Mouse (Mus musculus): ENCODE results near the gene Cers6.

Gene Cers6

DNA sequence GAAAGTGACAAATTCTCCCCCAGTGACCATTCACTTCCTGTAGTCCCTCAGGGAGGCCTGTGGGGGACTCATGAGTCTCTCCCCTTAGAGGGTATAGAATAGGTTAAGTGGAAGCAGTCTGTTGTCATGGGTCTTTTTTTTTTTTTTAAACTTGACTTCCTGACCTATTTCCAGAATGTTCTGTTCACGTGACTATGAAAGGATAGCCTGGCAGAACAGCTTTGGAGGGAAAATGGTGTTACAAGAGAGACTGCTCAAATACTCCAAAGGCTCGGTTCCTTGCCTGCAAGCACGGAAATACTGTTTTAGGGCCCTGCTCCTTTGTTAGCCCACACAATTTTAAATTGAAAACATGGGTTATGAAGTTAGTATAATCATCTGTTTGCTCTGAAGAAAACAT, 121.7 kb downstream of the Cers6 start:
- Histone ChIP-seq H3K9me3 (ENCODE audit: low read length) (no peaks in the 10 kb centered on the region), H3K27me3 (ENCODE audit: insufficient read depth, low read length) (no peaks in the 10 kb centered on the region), H3K4me3 (replicated peaks; ENCODE audit: low read length) (no peak overlapping the region), H3K36me3 (ENCODE audit: insufficient read depth, low read length) (no peaks in the 10 kb centered on the region), H3K4me1 (replicated peaks; ENCODE audit: low read depth, low read length) (no peaks in the 10 kb centered on the region)
- TF ChIP-seq CTCF (conservative IDR thresholded peaks at IDR 0.05; ENCODE audit: low read length) = no peak

DNA sequence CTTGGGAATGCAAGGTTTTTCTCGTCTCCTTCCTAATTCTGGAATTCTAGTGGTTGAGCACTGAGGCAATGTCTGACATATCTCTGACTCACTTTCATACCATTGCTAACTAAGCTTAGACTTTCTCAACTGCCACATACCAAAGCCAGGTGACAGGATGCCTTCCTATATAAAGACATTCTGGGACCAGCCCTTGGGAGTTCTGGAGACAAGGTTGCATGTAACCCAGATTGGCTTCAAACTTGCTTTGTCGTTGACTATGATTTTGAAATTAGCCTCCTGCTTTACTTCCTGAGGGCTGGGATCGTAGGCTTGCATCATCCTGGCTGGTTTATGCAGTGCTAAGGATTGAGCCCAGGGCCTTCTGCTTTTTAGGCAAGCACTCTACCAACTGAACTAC, 122.2 kb downstream of the Cers6 start:
- Histone ChIP-seq H3K9me3 (ENCODE audit: low read length) (no peaks in the 10 kb centered on the region), H3K27me3 (ENCODE audit: insufficient read depth, low read length) (no peaks in the 10 kb centered on the region), H3K4me3 (replicated peaks; ENCODE audit: low read length) (no peak overlapping the region), H3K36me3 (ENCODE audit: insufficient read depth, low read length) (no peaks in the 10 kb centered on the region), H3K4me1 (replicated peaks; ENCODE audit: low read depth, low read length) (no peaks in the 10 kb centered on the region)
- TF ChIP-seq POU5F1 (IDR thresholded peaks at IDR 0.05; ENCODE audit: borderline replicate concordance, low read length) = no peak
- no peak for TF ChIP-seq NANOG (IDR thresholded peaks at IDR 0.05; ENCODE audit: borderline replicate concordance, low read length)
- TF ChIP-seq CTCF (conservative IDR thresholded peaks at IDR 0.05; ENCODE audit: low read length) = no peak

DNA sequence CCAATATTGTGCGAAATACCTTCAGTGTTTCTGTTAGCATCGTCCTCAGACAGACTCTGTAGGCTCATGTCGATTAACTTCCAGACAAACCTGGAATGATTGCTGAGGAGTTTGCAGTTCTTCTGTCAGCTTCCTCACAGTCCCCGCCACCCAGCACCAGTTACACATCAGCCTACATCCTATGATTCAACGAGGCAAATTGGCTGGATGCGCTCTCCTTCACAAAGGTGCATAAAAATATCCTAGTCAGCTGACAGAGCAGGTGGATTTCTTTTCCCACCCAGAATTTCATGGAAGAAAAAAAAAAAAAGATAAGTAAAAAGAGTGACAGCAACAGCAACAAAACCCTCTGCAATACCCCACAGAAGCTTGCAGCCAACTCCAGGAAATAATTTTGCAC, 127.9 kb downstream of the Cers6 start:
- TF ChIP-seq CTCF (conservative IDR thresholded peaks at IDR 0.05; ENCODE audit: low read length) = no peak
- H3K4me3 ChIP-seq (replicated peaks; ENCODE audit: low read length) = no peak overlapping the region
- H3K9me3 ChIP-seq (ENCODE audit: low read length) = no peaks in the 10 kb centered on the region
- H3K27me3 ChIP-seq (ENCODE audit: insufficient read depth, low read length) = no peaks in the 10 kb centered on the region
- H3K4me1 ChIP-seq (replicated peaks; ENCODE audit: low read depth, low read length) = no peaks in the 10 kb centered on the region
- no peaks in the 10 kb centered on the region for H3K36me3 ChIP-seq (ENCODE audit: insufficient read depth, low read length)

DNA sequence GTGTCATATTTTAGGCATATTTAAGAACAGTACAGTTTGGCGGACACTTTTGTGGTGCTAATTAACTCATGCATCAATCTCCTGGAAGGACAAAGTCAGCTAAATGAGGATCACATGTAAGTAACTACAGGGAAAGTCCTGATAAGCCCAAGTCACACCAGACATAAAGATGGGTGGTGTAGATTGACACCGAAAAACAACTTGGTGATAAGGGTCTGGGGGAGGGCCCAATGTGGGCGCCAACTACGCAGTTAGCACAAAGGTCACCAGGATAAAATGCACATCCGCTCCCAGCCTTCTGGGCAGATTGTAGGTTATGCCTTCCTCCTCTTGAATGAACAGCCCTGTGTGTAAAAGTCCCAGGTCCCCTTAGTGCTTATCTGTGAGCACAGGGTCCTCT, 131.4 kb downstream of the Cers6 start:
- Histone ChIP-seq H3K9me3 (ENCODE audit: low read length) (no peaks in the 10 kb centered on the region), H3K4me1 (replicated peaks; ENCODE audit: low read depth, low read length) (no peaks in the 10 kb centered on the region), H3K36me3 (ENCODE audit: insufficient read depth, low read length) (no peaks in the 10 kb centered on the region), H3K4me3 (replicated peaks; ENCODE audit: low read length) (no peak overlapping the region), H3K27me3 (ENCODE audit: insufficient read depth, low read length) (no peaks in the 10 kb centered on the region)
- no peak for TF ChIP-seq POU5F1 (IDR thresholded peaks at IDR 0.05; ENCODE audit: borderline replicate concordance, low read length)
- TF ChIP-seq NANOG (IDR thresholded peaks at IDR 0.05; ENCODE audit: borderline replicate concordance, low read length) = no peak
- TF ChIP-seq CTCF (conservative IDR thresholded peaks at IDR 0.05; ENCODE audit: low read length) = no peak

DNA sequence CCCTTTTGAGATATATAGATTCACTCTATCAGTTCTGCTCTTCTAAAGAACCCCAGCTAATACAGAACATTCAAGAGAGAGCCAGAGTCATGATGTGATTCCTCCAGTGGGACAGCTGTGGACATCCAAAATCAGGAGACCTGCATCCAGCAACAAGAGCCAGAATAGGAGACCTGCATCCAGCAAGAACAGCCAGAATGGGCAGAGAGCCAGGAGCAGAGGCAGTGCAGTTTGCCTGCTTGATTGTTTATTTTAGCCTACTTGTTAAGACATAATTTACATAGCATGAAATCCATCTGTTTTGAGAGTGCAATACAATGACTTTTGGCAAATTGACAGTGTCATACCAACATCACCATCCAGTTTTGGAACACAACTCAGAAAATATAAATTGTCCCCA, 133.2 kb downstream of the Cers6 start:
- Histone ChIP-seq H3K36me3 (ENCODE audit: insufficient read depth, low read length) (no peaks in the 10 kb centered on the region), H3K9me3 (ENCODE audit: low read length) (no peaks in the 10 kb centered on the region), H3K27me3 (ENCODE audit: insufficient read depth, low read length) (no peaks in the 10 kb centered on the region), H3K4me1 (replicated peaks; ENCODE audit: low read depth, low read length) (no peaks in the 10 kb centered on the region), H3K4me3 (replicated peaks; ENCODE audit: low read length) (no peak overlapping the region)
- TF ChIP-seq NANOG (IDR thresholded peaks at IDR 0.05; ENCODE audit: borderline replicate concordance, low read length) (no peak), POU5F1 (IDR thresholded peaks at IDR 0.05; ENCODE audit: borderline replicate concordance, low read length) (no peak), CTCF (conservative IDR thresholded peaks at IDR 0.05; ENCODE audit: low read length) (no peak)

DNA sequence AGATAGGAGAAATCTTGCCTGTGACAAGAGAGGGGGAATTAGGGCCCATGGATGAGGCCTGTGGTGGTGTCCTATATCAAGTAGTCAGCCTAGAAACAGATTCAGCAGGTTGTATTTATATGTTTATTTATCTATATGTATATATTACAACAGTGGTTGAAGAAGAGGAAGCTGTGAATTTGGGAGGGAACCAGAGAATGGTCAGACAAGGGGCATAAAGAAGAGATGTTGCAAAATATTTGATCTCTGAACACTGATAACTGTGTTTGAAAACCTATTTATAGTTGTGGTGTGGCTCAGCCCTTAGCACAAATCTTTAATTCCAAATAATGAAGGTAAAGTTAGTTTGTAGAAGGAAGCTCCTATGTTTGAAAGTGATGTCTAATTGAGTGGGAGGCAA, 134.5 kb downstream of the Cers6 start:
- Histone ChIP-seq H3K27me3 (ENCODE audit: insufficient read depth, low read length) (no peaks in the 10 kb centered on the region), H3K36me3 (ENCODE audit: insufficient read depth, low read length) (no peaks in the 10 kb centered on the region), H3K4me3 (replicated peaks; ENCODE audit: low read length) (no peak overlapping the region), H3K9me3 (ENCODE audit: low read length) (no peaks in the 10 kb centered on the region), H3K4me1 (replicated peaks; ENCODE audit: low read depth, low read length) (no peaks in the 10 kb centered on the region)
- TF ChIP-seq POU5F1 (IDR thresholded peaks at IDR 0.05; ENCODE audit: borderline replicate concordance, low read length) (no peak), CTCF (conservative IDR thresholded peaks at IDR 0.05; ENCODE audit: low read length) (no peak), NANOG (IDR thresholded peaks at IDR 0.05; ENCODE audit: borderline replicate concordance, low read length) (no peak)

DNA sequence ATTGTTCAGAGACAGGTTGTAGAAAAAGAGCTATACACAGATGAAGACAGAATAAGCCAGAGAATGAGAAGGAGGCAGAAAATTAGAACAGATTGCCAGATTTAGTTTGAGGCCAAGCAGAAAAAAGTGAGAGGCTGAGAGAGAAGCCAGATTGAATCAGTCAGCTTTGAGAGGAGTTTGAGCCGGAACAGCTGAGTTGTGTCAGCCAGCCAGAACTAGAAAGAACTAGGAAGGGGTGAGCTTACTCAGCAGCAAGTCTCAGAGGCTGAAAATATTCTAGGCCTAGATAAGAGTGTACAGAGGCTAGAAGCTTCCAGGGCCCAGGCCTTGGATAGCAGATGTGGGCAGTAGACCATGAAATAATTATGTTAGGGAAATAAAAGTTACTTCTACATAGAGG, 135.0 kb downstream of the Cers6 start:
- no peaks in the 10 kb centered on the region for H3K36me3 ChIP-seq (ENCODE audit: insufficient read depth, low read length)
- no peaks in the 10 kb centered on the region for H3K4me1 ChIP-seq (replicated peaks; ENCODE audit: low read depth, low read length)
- TF ChIP-seq CTCF (conservative IDR thresholded peaks at IDR 0.05; ENCODE audit: low read length) (no peak), POU5F1 (IDR thresholded peaks at IDR 0.05; ENCODE audit: borderline replicate concordance, low read length) (no peak), NANOG (IDR thresholded peaks at IDR 0.05; ENCODE audit: borderline replicate concordance, low read length) (no peak)
- no peak overlapping the region for H3K4me3 ChIP-seq (replicated peaks; ENCODE audit: low read length)
- no peaks in the 10 kb centered on the region for H3K27me3 ChIP-seq (ENCODE audit: insufficient read depth, low read length)
- H3K9me3 ChIP-seq (ENCODE audit: low read length) = no peaks in the 10 kb centered on the region

DNA sequence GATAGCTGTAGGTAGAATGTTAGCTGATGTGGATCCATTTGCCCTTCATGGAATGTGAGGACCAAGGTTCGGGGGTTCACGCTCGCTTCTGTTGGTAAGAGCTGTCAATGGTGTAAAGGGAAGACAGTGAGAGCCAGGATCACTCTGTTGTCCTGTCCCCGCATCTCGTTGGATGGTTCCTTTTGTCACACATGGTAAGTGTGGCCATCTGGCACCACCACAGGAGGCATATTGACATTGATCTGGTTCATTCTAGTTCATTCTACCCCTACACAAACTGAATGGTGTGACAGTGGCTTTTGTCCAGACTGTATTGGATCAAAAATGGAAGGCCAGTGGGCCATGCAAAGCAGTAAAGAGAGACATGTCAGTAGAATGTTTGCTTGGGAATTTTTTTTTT, 142.8 kb downstream of the Cers6 start:
- Histone ChIP-seq H3K9me3 (ENCODE audit: low read length) (no peaks in the 10 kb centered on the region), H3K36me3 (ENCODE audit: insufficient read depth, low read length) (no peaks in the 10 kb centered on the region), H3K4me3 (replicated peaks; ENCODE audit: low read length) (no peak overlapping the region), H3K27me3 (ENCODE audit: insufficient read depth, low read length) (no peaks in the 10 kb centered on the region), H3K4me1 (replicated peaks; ENCODE audit: low read depth, low read length) (peaks cover 9% of the 10 kb centered on the region)
- no peak for TF ChIP-seq NANOG (IDR thresholded peaks at IDR 0.05; ENCODE audit: borderline replicate concordance, low read length)
- TF ChIP-seq CTCF (conservative IDR thresholded peaks at IDR 0.05; ENCODE audit: low read length) = no peak
- no peak for TF ChIP-seq POU5F1 (IDR thresholded peaks at IDR 0.05; ENCODE audit: borderline replicate concordance, low read length)

DNA sequence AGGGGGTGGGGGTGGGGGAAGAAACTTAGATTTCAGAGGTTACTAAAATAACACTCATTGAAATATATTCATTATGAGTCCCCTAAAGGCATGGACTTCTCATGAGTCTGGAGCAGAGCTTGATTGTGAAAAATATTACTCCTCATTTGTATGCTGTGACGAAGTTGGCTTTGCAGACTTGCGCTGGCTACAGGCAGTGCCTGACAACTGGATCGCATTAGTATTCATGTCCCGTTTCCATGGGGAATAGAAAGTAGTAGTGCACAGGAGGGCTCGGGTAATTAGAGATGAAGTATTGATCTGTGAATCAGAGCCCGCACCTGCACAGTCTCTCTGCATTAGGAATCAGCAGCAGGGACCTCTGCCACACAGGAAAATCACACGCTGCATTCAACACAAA, 150.2 kb downstream of the Cers6 start:
- TF ChIP-seq CTCF (conservative IDR thresholded peaks at IDR 0.05; ENCODE audit: low read length) (no peak), POU5F1 (IDR thresholded peaks at IDR 0.05; ENCODE audit: borderline replicate concordance, low read length) (no peak), NANOG (IDR thresholded peaks at IDR 0.05; ENCODE audit: borderline replicate concordance, low read length) (no peak)
- H3K4me3 ChIP-seq (replicated peaks; ENCODE audit: low read length) = no peak overlapping the region
- no peaks in the 10 kb centered on the region for H3K36me3 ChIP-seq (ENCODE audit: insufficient read depth, low read length)
- H3K9me3 ChIP-seq (ENCODE audit: low read length) = no peaks in the 10 kb centered on the region
- H3K4me1 ChIP-seq (replicated peaks; ENCODE audit: low read depth, low read length) = no peaks in the 10 kb centered on the region
- H3K27me3 ChIP-seq (ENCODE audit: insufficient read depth, low read length) = no peaks in the 10 kb centered on the region

All from E14TG2a.4 (cell line).